In genomic region chr11:113788183-113788789, GRCm38 (mm10) we compare ENCODE assay signal across 9 mouse cellular contexts. TPM values are rescaled to one million over a fixed set of nuclear protein-coding genes. Genes with fewer than 3 reads are reported as not detected.
DNase-seq lines count a peak whose midpoint lies in the region; ATAC-seq and TF ChIP-seq lines count a peak whose summit lies in the region.
"Had no signal": no experiment of that assay in that cellular context is flagged by ENCODE, and none has a peak within 500 bp of the region (broad histone marks: within the 10 kb centered on the region; RNA-seq: fewer than 3 reads in every experiment).

No protein-coding gene starts in this region.

- TF ChIP-seq CTCF in left cerebral cortex, adult 2 months (IDR thresholded peaks at IDR 0.05) = no peak

- peak; percentile 81 for ATAC-seq in erythroid progenitor cell, adult 5-6 weeks (replicated peaks; ENCODE audit: low FRiP score, poor library complexity, severe bottlenecking)
- ATAC-seq in monocyte, adult 5-6 weeks (replicated peaks; ENCODE audit: insufficient number of reproducible peaks, low FRiP score, low TSS enrichment, poor library complexity, severe bottlenecking) = peak; percentile 81

- H3K27ac ChIP-seq in left cerebral cortex, adult 2 months = peak overlapping the region; percentile 41
- H3K27ac ChIP-seq: hindbrain, embryonic 15.5 days had no signal

- intact Hi-C loops in left cerebral cortex, adult 2 months (cut with DNase I) = no loop called here

- no peak overlapping the region for H3K4me3 ChIP-seq in left cerebral cortex, adult 2 months
- H3K4me3 ChIP-seq: hindbrain, embryonic 15.5 days had no signal

- DNase-seq in left cerebral cortex, adult 2 months (ENCODE audit: extremely low spot score in 1 of 2, low spot score in 2 of 2) = no peak
- DNase-seq in left cerebral cortex, adult 8-10 months (ENCODE audit: low spot score in 2 of 2) = no peak
- DNase-seq in kidney, postnatal 10 days = peak; percentile 72
- no peak for DNase-seq in layer of hippocampus, adult 9-10 months (ENCODE audit: low spot score)
- no peak for DNase-seq in urinary bladder, adult 18-20 months (ENCODE audit: low spot score in 2 of 2)
- no peak for DNase-seq in cerebellum, adult 18-20 months

RNA-seq across cellular contexts. Expression of gene Cdc42ep4, which starts 36.6 kb away (rescaled TPM):
- total RNA-seq in left cerebral cortex, adult 2 months (2021) = 10 to 100 TPM; 25.6 to 28.8 TPM
- total RNA-seq in left cerebral cortex, adult 8-10 months (2022) = 10 to 100 TPM; 30.5 to 32.6 (median 31.8) TPM
- total RNA-seq in erythroid progenitor cell, adult 5-6 weeks (2015; ENCODE audit: low replicate concordance) = 18.0 and 19.8 TPM in 2 replicates
- total RNA-seq in erythroid progenitor cell, adult 5-6 weeks (2017; ENCODE audit: low replicate concordance) = 31.3 and 33.8 TPM in 2 replicates
- total RNA-seq in monocyte, adult 5-6 weeks (2017) = 12.2 to 24.2 TPM (median 16.6 TPM) in 3 replicates
